8 mouse cellular contexts compared by ENCODE assay signal in the genomic region with DNA sequence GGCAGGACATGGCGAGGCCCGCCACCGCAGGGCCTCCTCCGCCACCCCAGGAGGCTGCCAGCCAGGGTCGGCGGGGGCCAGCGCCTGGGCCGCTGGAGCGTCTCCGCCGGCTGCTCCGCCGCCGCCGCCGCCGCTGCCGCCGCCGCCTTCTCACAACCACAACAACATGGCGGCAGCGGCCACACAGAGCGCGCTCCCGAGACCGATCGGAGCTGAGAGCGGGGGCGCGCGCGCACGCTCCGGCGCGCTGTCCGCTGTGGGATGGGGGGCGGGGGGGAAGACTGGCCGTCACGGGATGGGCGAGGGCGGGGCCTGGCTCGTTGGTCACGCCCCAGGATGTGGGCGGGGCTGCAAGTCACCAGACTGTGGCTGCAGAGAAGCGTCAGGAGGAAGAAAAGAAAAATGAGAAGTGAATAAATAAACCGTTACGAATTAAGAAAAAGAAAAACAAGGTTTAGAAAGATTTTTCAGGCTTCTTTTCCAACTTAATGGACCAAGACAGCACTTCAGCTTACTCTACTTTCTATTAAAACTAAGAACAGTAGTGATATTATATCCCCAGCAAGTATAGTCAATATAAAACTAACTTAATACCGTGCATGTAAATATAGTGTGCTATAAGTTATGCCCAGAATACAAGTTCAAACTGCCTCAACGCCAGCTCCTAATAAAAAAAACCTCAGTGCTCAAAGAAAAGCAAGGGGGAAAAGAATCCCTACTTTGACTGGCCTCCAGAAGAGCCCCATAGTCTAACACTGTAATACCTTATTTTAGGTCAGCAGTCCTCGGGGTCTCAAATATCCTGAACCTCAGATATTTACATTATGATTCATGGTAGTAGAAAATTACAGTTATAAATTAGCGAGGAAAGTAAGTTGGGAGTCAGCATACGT. TPM values are rescaled to one million over a fixed set of nuclear protein-coding genes. Genes with fewer than 3 reads are reported as not detected.
A peak's percentile ranks its signal among the peaks of the same experiment; 100 is the strongest.
DNase-seq lines count a peak whose midpoint lies in the region; ATAC-seq lines count a peak whose summit lies in the region.

Gene Mtmr3, minus strand, starts transcription at position 256 of the 893 bp plus-strand sequence.

- no peaks in the 10 kb centered on the region for H3K36me3 ChIP-seq in hindbrain, embryonic 16.5 days (ENCODE audit: control insufficient read depth, insufficient read depth, low read length)
- no peaks in the 10 kb centered on the region for H3K36me3 ChIP-seq in macrophage (ENCODE audit: inconsistent target)

- peak within 1 kb of the TSS; percentile 99 for H3K9ac ChIP-seq in hindbrain, embryonic 16.5 days (ENCODE audit: low read depth, low read length)

- peak within 1 kb of the TSS; percentile 70 for H3K4me2 ChIP-seq in hindbrain, embryonic 16.5 days (ENCODE audit: low read length)

- ATAC-seq in hindbrain, embryonic 16.5 days = peak; percentile 94

- H3K79me2 ChIP-seq in macrophage (ENCODE audit: inconsistent target) = peaks cover 44% of the 10 kb centered on the region

- no peaks in the 10 kb centered on the region for H3K27me3 ChIP-seq in hindbrain, embryonic 16.5 days (replicated peaks; ENCODE audit: control insufficient read depth, insufficient read depth, low read length)

- H3K4me1 ChIP-seq in hindbrain, embryonic 16.5 days (ENCODE audit: control insufficient read depth, insufficient read depth, low read depth, low read length) = peaks cover 15% of the 10 kb centered on the region

- peak within 1 kb of the TSS; percentile 97 for H3K27ac ChIP-seq in hindbrain, embryonic 16.5 days (ENCODE audit: low read depth, low read length)
- H3K27ac ChIP-seq in macrophage = peak within 1 kb of the TSS; percentile 97

- WGBS in hindbrain, embryonic 16.5 days = 5% methylated on average over 53 of the region's 53 CpGs
- WGBS in macrophage (ENCODE audit: missing documents) = 3% methylated on average over 38 of the region's 53 CpGs

- peak; percentile 95 for DNase-seq in T-cell, adult 2 months (ENCODE audit: low spot score)
- DNase-seq in cerebellum, postnatal 36 days = peak; percentile 90 to 95
- DNase-seq in gastrocnemius, adult 18-20 months (ENCODE audit: low spot score) = peak; percentile 96
- DNase-seq in left cerebral cortex, adult 18-20 months (ENCODE audit: low spot score in 2 of 2) = peak; percentile 92 to 93
- peak; percentile 93 for DNase-seq in right cerebral cortex, adult 18-20 months
- peak; percentile 74 for DNase-seq in urinary bladder, postnatal 10 days (ENCODE audit: low spot score)

- H3K4me3 ChIP-seq in hindbrain, embryonic 16.5 days (ENCODE audit: low read length) = peak within 1 kb of the TSS; percentile 88
- H3K4me3 ChIP-seq in macrophage (ENCODE audit: inconsistent target) = peak within 1 kb of the TSS; percentile 62

- no peaks in the 10 kb centered on the region for H3K9me3 ChIP-seq in hindbrain, embryonic 16.5 days (ENCODE audit: control insufficient read depth, low read length)

RNA-seq across cellular contexts. Expression of gene Mtmr3, which starts in this region (rescaled TPM):
- 10 to 100 TPM; 45.1 to 51.2 TPM for total RNA-seq in gastrocnemius, adult 18-20 months (2021)
- 28.7 and 33.5 TPM in 2 replicates for polyA plus RNA-seq in hindbrain, embryonic 16.5 days (2015; fragmentation: Nextera tagmentation; extraction: Ambion mirVana)
- 10 to 100 TPM; 70.7 to 71.3 TPM for total RNA-seq in left cerebral cortex, adult 18-20 months (2021)
- 100 to 1,000 TPM in 17 of 26 experiments, 10 to 100 TPM in 9; 26.5 to 199 (median 152) TPM for total RNA-seq in macrophage (2018; cell fraction: chromatin; rRNA removed)
- total RNA-seq in macrophage (2018; cell fraction: cytosol; rRNA removed) = 10 to 100 TPM; 18.8 to 60.8 (median 54.1) TPM
- 100 to 1,000 TPM in 14 of 26 experiments, 10 to 100 TPM in 12; 32.4 to 145 (median 108) TPM for total RNA-seq in macrophage (2018; cell fraction: nucleus; rRNA removed)
- 29.0 to 45.2 TPM (median 31.3 TPM) in 3 replicates for polyA plus RNA-seq in macrophage (2018)

Comparison
In these comparisons a context has a peak if more than half of its experiments do, and no peak if none do; other contexts are left out.
1. Peak in every context shown above with its lines: DNase-seq, ATAC-seq, H3K4me3 ChIP-seq and H3K27ac ChIP-seq.